Mouse (Mus musculus) gastrocnemius, adult 2 months (tissue): Measurements from ENCODE around the gene Ddx21. TPM values are rescaled to one million over a fixed set of nuclear protein-coding genes. Genes with fewer than 3 reads are reported as not detected.

Source experiments
- DNase-seq: peaks from one replicate; pipeline ENCODE4 v3.0.0; 2022
- H3K27ac ChIP-seq: fragments of 200-600 bp; 2 replicates; pipeline ENCODE4 v1.8.1; 2022; ENCODE audit warnings: mild to moderate bottlenecking
- H3K4me3 ChIP-seq: fragments of 200-600 bp; 2 replicates; pipeline ENCODE4 v1.8.1; 2022; ENCODE audit warnings: mild to moderate bottlenecking, moderate library complexity
- CTCF ChIP-seq: fragments of 200-600 bp; IDR thresholded peaks from 2 replicates; pipeline ENCODE4 v1.8.1; 2022; ENCODE audit warnings: antibody characterized with exemption, mild to moderate bottlenecking, moderate library complexity
- intact Hi-C: fragments of 180-260 bp; cut with DNase I; formaldehyde crosslinking; loops from one replicate; pipeline ENCODE4 v1.15.1; 2025
- total RNA-seq, 2 experiments: library from RNA; stranded (reverse); gene quantifications; 2 replicates each; pipeline ENCODE4 v1.2.3; 2021

Ddx21 gene
- total RNA-seq, 2 experiments from 2014 or later = 31.3 to 34.7 TPM

- intact Hi-C loops = no loop called here
- no peak overlapping the region for H3K4me3 ChIP-seq
- no peak for DNase-seq
- no peak overlapping the region for H3K27ac ChIP-seq
- TF ChIP-seq CTCF = no peak
These were observed 48.4 kb downstream of the Ddx21 start for GRCm38 (mm10) chr10:62553611-62554091.

GRCm38 (mm10) chr10:62550787-62551300, 51.2 kb downstream of the Ddx21 start:
- DNase-seq = no peak
- Histone ChIP-seq H3K27ac (no peak overlapping the region), H3K4me3 (no peak overlapping the region)
- TF ChIP-seq CTCF = no peak
- intact Hi-C loops = no loop called here

- intact Hi-C loops = loop anchor here (1.0 kb wide), 1 partner anchor 49 kb away; no protein-coding TSS in a partner anchor
- DNase-seq = peak; percentile 80
- peak overlapping the region; percentile 42 for H3K4me3 ChIP-seq
- TF ChIP-seq CTCF = peak; percentile 75
- H3K27ac ChIP-seq = no peak overlapping the region
These were observed 52.4 kb downstream of the Ddx21 start for GRCm38 (mm10) chr10:62549523-62550166.

- intact Hi-C loops = no loop called here
- Histone ChIP-seq H3K4me3 (peak overlapping the region; percentile 51), H3K27ac (peak overlapping the region; percentile 63)
- peak; percentile 65 for DNase-seq
- no peak for TF ChIP-seq CTCF
These were observed 55.6 kb downstream of the Ddx21 start for GRCm38 (mm10) chr10:62546441-62546840.

- intact Hi-C loops = no loop called here
- TF ChIP-seq CTCF = peak; percentile 21; the same call in 1 of the 2 replicates
- Histone ChIP-seq H3K4me3 (no peak overlapping the region), H3K27ac (no peak overlapping the region)
- no peak for DNase-seq
These were observed 56.3 kb downstream of the Ddx21 start for GRCm38 (mm10) chr10:62545759-62546158.

GRCm38 (mm10) chr10:62544316-62544715, 57.8 kb downstream of the Ddx21 start:
- no peak for DNase-seq
- intact Hi-C loops = no loop called here
- Histone ChIP-seq H3K27ac (no peak overlapping the region), H3K4me3 (no peak overlapping the region)
- TF ChIP-seq CTCF = peak; percentile 26; the same call in 1 of the 2 replicates

GRCm38 (mm10) chr10:62543399-62543808, 58.7 kb downstream of the Ddx21 start:
- DNase-seq = peak; percentile 31
- TF ChIP-seq CTCF = no peak
- intact Hi-C loops = no loop called here
- 0 out of 2 replicates have a peak overlapping the region, but pooled peaks have one; percentile 1 for H3K27ac ChIP-seq
- H3K4me3 ChIP-seq = no peak overlapping the region

GRCm38 (mm10) chr10:62542928-62543327, 59.2 kb downstream of the Ddx21 start:
- no peak for TF ChIP-seq CTCF
- DNase-seq = no peak
- intact Hi-C loops = no loop called here
- Histone ChIP-seq H3K4me3 (no peak overlapping the region), H3K27ac (0 out of 2 replicates have a peak overlapping the region, but pooled peaks have one; percentile 1)

GRCm38 (mm10) chr10:62542507-62542906, 59.6 kb downstream of the Ddx21 start:
- Histone ChIP-seq H3K4me3 (no peak overlapping the region), H3K27ac (no peak overlapping the region)
- DNase-seq = no peak
- no peak for TF ChIP-seq CTCF
- intact Hi-C loops = no loop called here

- intact Hi-C loops = no loop called here
- H3K4me3 ChIP-seq = no peak overlapping the region
- H3K27ac ChIP-seq = no peak overlapping the region
- no peak for DNase-seq
- no peak for TF ChIP-seq CTCF
These were observed 60.6 kb downstream of the Ddx21 start for GRCm38 (mm10) chr10:62541499-62541898.

GRCm38 (mm10) chr10:62540800-62541199, 61.3 kb downstream of the Ddx21 start:
- Histone ChIP-seq H3K27ac (no peak overlapping the region), H3K4me3 (no peak overlapping the region)
- no peak for DNase-seq
- TF ChIP-seq CTCF = no peak
- intact Hi-C loops = no loop called here

GRCm38 (mm10) chr10:62534509-62534908, 67.6 kb downstream of the Ddx21 start:
- Histone ChIP-seq H3K4me3 (no peak overlapping the region), H3K27ac (no peak overlapping the region)
- TF ChIP-seq CTCF = no peak
- no peak for DNase-seq
- intact Hi-C loops = no loop called here

- DNase-seq = no peak
- no peak overlapping the region for H3K4me3 ChIP-seq
- no peak for TF ChIP-seq CTCF
- H3K27ac ChIP-seq = no peak overlapping the region
- intact Hi-C loops = no loop called here
These were observed 69.2 kb downstream of the Ddx21 start for GRCm38 (mm10) chr10:62532832-62533231.

Other genes with a start within 250 kb of the Ddx21 start
- gene Hk1, start 222.4 kb downstream of the Ddx21 start, total RNA-seq = 1 to 10 TPM; 6.2 to 8.7 TPM
- not detected for gene Hkdc1, start 179.8 kb downstream of the Ddx21 start, total RNA-seq
- gene 4930507D05Rik, start 152.8 kb downstream of the Ddx21 start, total RNA-seq = under 1 TPM; 0.11 to 0.13 TPM
- 10 to 100 TPM; 14.5 to 21.4 TPM for gene Supv3l1, start 152.5 kb downstream of the Ddx21 start, total RNA-seq
- 10 to 100 TPM; 30.1 to 30.4 TPM for gene Vps26a, start 115.5 kb downstream of the Ddx21 start, total RNA-seq
- gene Srgn, start 74.8 kb downstream of the Ddx21 start, total RNA-seq = 10 to 100 TPM; 12.9 to 19.7 TPM
- gene Kif1bp, start 23.8 kb downstream of the Ddx21 start, total RNA-seq = 10 to 100 TPM; 29.4 to 30.5 TPM
- gene Ddx50, start 48.9 kb upstream of the Ddx21 start, total RNA-seq = 10 to 100 TPM; 47.9 to 50.7 TPM
- under 1 TPM; 0.22 to 0.33 TPM for gene Stox1, start 123.8 kb upstream of the Ddx21 start, total RNA-seq
- 10 to 100 TPM; 31.1 to 33.0 TPM for gene Ccar1, start 190.0 kb upstream of the Ddx21 start, total RNA-seq